Mouse (Mus musculus): ENCODE data around the gene Hmgn1.

DNA sequence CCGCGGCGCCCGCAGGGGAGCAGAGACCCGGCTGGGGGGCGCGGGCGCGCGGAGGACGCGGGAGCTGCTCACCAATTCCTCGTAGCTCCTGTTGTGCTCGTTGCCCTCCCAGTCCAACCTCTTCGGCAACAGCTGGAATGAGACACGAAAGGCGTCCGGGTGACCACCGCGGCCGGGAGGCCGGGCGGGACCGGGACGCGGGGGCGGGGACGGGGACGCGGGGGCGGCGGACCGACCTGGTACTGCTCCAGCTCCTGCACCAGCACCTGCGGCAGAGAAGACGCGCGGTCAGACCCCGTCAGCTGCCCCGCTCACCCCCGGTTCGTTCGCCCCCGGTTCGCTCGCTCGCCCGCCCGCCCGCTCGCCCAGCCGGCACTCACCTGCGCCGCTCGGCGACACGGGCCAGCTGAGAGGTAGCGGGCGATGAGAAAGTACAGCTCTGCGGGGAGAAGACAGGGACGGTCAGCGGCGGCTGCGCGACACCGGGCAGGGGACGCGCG, 45.7 kb downstream of the Hmgn1 start:
- TF ChIP-seq CTCF (IDR thresholded peaks at IDR 0.05; ENCODE audit: low read depth, low read length) (no peak), EP300 (IDR thresholded peaks at IDR 0.05; ENCODE audit: insufficient read depth, low read depth, low read length) (no peak), POLR2A (IDR thresholded peaks at IDR 0.05; ENCODE audit: insufficient read depth, low read length) (no peak)

Data from ES-Bruce4 (cell line).